Mouse (Mus musculus) liver, adult (tissue): ENCODE results near the gene Olfr1451.

Experiments used
- GATA4 ChIP-seq: IDR thresholded peaks from 2 replicates; pipeline ENCODE4 v1.6.1; 2014; ENCODE audit warnings: mild to moderate bottlenecking, low read length; ENCODE audit not compliant: insufficient replicate concordance

Olfr1451 gene

GRCm38 (mm10) chr19:12994714-12995113 is at the start of gene Olfr1451:
TSS of gene Olfr1451 (plus strand) at chr19:12995014.
- no peak for TF ChIP-seq GATA4

GRCm38 (mm10) chr19:12949958-12950357 is 44.9 kb upstream of the Olfr1451 start, which contains the start of gene Olfr1450:
TSS of gene Olfr1450 (plus strand) at chr19:12950258.
- TF ChIP-seq GATA4, result no peak

- no peak for TF ChIP-seq GATA4
These were observed 33.4 kb downstream of the Olfr1451 start, which contains the start of gene Olfr1453 for GRCm38 (mm10) chr19:13028227-13028626. TSS of gene Olfr1453 (minus strand) at chr19:13028327.
